Mouse (Mus musculus): ENCODE measurements at regions not wholly inside any gene's neighbourhood (a gene's known extent, or its start where the extent isn't known, plus 50 kb on each side); places are given as distances from the start of the nearest gene placed in this dataset.

DNA sequence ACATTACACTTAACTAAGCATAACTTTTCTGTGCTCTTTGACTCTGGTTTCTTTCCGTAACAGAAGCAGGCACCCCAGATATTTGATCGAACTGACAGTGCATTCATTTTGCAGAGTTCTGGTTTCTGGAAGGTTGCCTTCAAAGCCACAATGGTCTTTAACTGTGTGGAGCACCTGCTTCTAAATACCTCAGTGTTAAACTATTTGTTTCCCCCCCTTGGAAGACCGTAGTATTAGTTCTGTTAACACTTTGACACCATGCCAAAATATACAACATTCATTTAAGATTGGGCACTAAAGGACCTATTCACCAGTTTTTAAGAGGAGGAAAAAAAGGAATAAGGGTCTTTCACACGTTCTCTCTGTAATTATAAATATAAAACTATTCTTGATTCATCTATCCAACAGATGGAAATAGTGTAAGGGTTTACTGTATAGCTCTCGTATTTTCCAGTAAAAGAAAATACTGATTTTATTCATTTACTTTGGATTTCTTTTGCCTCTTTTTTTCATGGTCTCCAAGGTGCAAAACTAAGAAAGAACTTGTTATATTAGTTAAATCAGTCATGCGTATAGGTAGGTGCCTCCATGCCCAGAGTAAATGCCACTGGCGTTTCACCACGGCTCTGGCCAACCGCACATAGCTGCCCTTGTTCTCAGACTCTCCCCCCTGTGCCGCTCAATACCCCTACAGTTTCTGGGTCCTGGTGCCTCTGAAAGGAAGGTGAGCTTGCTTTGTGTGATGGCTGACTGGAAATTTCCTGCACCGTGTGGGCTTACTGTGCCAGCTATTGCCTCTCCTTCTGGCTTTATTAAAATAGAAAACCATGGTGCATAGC is 391.2 kb downstream of the Etnk1 start:
- DNase-seq, result no peak

DNA sequence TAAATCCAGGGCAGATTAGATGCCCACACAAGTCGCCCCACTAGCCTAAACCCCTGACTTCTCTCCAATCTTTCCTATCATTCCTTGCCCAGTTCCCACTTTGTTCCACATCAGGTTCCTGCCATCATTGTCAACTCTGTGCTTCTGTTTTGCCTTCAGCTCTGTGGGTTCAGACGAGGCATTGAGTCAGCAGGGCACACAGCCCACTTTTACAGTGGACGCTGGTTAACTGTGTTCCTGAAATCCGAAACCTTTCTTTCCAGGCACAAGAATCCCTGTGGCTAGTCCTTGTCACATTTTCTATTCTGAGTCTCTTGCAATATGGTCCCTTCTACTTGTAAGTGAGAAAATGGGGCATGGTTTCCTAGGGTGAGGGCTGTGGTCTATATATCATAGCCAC is 392.3 kb downstream of the Etnk1 start:
- DNase-seq, result no peak

DNA sequence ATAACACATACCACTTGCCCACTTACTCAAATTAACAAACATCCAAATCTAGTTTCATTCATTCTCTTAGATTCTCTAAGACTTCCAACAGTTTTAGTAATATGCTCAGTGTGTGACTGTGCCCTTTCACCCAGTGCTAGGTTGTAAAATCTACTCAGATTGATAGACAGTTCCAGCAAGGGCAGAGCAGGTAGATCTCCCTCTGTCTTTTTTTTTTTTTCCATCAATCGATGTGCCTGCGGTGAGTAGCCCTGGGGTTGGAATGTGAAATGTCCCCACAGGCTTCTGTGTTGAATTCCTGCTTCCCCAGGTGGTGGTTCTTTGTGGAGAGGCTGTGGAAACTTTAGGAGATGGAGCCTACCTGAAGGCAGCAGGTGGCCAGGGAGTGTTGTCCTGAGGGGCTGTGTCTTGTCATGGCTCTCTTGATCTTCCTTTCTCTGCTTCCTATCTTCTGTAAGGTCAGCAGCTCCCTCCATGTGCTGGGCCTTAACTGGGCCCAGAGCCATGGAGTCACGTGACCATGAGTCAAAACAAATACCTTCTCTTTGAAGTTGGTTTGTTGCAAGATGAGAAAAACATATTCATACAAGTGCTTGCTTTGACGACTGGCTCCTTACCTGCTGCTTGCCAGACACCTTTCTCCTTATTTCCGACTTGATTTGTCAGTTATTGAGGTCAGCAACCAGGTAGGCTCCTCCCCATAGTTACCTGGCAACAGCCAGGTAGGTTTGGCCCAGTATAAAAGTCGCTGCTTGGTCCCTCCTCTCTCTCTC is 394.5 kb downstream of the Etnk1 start:
- no peak for DNase-seq

DNA sequence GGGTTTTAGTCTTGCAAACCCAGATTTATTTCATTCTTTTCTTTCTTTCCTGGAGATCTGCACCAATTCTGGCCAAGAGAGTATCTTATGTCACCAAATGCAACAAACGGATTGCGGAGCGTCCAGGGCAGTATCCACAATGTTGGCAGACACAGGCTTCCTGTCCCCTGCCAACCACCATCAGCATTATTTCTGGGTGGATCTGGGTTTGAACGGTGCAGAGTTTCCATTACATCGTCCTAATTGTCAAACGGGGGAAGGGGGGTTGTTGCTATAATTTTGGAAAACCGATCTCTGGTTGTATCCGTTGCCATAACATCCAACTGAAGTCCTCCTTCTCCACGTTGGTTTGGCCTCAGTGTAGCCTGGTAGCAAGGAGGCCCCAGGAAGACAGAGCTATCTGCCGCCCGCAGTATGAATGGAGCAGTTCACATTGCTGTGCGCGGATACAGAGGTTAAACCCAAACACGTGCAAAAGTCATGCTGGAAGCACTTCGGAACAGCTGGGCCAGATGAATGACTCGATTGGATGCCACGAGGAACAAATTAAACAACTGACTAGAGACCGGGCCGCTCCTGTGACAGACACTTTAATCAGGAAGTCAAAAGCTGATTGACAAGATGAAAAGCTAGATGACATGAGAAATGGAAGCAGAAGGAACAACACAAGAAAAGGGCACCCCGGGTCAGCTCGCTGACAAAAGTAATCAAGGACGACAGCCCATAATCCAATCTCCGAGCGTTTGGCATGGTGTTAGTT is 404.5 kb downstream of the Etnk1 start:
- no peak for DNase-seq

DNA sequence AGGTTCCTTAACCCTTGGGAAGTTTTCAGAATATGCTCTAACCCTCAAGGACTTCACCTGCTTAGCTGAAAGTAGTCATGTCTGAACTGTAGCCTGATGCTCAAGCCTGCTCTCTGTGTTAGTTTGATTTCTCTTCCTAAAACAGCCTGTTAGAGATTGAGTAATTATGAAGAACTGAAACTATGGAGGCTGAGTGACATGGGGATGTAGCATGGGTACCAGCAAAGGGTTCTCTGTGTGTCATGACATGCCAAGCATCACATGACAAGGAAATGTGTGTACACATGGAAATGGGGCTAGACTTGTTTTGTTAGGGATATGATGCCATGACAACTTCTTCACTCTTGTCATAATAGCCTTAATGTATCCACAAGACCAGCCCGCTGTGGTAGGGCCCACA is 412.2 kb downstream of the Etnk1 start:
- no peak for DNase-seq

DNA sequence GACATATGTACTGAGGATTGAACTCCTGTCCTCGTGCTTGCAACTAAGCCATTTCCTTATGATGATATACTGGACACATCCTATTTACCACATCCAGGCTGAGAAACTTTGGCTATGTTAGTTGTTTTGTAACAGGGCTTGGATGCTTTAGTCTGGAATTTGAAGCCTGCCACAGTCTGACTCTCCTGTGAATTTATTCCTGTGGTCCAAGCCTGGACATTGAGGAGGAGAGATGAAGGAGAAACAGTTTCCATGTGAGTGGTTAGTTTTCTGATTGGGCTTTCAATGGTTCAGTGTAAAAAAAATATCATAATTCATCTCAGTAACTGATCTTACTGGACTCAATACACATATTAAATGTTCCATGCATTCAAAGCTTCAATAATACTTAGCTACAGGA is 422.6 kb downstream of the Etnk1 start:
- DNase-seq, result no peak

DNA sequence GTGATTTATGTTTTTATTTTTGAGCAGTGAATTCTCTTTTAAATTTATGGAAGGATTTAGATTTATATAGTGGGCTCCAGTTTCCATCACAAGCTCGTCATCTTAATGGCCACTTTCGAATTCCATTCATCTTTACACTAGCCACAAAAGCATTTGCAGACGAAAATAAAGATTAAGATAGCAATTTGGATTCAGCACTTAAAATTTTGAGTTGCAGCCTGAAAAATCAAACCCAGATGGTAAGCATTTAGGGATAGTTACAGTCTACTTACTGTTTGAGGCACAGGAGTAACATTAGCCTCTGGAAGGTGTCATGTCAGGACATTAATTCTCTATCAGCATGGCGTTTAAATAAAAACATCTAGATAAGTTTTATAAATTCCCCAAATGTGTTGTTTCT is 423.2 kb downstream of the Etnk1 start:
- no peak for DNase-seq

DNA sequence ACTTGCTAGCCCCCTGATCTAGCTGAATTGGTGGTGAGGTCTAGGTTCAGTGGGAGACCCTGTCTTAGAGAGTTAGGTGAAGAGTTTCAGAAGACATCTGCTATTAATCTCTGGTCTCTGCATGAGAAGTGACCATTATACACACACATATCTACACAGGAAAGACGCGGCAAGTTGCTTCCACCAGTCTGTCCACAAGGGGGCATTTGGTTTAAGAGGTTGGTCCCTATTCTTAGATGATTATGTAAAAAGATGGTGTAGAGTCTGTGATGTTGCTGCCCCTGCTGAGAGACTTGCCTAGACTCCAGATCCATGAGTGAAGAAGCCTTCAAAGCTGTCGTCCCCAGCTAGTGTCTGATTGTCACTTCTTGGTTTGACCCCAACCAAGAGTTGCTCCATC is 425.5 kb downstream of the Etnk1 start:
- DNase-seq, result peak in 1 of 2 experiments; percentile 12

DNA sequence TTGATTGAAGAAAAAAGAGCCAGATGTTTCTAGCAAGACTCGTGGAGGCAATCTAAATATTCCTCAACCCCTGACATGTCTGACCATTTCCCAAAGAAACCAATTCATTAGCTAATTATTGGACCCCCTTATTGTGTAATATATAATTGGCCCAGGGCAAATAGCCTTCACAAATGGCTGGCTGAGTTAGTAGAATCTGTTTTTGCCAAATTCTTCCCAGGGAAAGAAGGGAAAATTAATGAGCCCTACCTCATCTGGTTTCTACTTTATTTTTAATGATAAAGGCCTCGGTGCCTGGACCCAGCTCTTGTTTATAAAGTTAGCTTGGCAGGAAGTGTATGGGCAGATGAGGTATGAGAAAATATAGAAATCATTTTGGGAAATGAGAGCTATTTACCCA is 428.5 kb downstream of the Etnk1 start:
- no peak for DNase-seq

DNA sequence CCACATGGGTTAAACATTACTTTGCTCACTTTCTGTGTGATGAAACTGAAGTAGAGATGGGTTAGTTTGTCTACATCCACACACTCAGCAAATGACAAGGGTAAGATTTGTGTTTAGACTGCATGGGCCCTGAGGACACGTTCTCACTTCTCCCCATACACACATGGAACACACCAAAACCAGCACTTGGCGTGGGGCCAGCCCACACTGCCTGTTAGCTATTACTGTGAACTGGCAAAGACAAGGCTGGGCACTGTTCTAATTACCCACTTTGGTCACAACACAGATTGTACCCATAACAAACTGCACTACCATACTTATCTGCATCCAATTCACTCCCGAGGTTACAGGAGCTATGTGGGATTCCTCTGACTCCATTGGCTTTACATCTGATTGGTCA is 430.4 kb downstream of the Etnk1 start:
- DNase-seq, result peak in 1 of 2 experiments; percentile 15

DNA sequence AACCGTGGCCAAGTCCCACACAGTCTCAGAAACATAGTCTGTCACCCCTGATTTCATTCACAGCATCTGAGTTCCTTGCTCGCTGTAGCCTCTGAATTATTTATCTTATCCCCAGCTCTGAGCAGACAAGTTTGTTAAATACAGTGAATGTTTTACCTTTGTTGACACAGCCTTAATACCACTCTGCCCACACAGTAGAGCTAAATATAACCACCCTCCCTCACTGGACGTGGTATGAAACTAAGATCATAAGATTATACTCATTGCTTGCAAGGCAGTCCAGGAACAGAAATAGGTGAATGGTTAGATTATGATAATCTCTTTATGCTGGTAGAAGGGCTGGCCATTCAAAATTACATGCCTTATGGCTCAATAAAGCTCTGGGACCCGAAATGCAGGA is 431.9 kb downstream of the Etnk1 start:
- DNase-seq, result no peak

DNA sequence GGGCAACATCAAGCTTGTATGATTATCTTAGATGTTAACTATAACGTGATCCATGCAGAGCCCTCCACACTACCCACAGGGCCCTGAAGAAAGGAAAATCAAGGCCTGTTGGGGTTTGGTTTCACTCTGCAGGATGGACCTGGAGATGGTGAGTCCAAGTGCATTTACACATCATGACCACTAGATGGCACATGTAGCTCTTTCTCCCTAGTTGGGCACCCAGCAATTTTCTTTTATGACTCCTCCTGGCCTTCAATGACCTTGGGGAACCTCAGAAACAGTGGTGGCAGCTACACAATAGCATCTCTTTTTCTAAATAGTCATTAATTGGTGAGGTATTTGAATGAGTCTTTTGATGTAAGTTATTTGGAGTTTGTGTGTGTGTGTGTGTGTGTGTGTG is 442.1 kb downstream of the Etnk1 start:
- DNase-seq, result peak in 1 of 2 experiments; percentile 10

DNA sequence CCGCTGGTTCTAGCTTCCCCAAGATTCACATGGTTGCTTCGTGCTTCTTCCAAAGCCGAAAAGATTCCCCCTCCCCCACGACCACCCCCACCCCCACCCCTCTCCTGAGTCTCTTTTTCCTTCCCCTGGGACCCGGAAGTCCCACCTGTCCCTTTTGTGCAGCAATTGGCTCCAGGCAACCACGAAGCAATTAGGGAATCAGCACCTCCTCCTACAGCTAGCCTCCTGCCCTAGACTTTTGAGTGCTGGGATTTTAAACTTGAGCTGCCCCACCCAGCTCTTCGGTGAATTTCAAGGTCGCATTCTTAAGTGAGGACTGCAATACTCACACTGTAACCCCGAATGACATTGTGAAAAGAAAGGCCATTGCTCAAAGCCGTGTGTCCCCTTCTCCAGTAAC is 445.9 kb downstream of the Etnk1 start:
- no peak for DNase-seq

DNA sequence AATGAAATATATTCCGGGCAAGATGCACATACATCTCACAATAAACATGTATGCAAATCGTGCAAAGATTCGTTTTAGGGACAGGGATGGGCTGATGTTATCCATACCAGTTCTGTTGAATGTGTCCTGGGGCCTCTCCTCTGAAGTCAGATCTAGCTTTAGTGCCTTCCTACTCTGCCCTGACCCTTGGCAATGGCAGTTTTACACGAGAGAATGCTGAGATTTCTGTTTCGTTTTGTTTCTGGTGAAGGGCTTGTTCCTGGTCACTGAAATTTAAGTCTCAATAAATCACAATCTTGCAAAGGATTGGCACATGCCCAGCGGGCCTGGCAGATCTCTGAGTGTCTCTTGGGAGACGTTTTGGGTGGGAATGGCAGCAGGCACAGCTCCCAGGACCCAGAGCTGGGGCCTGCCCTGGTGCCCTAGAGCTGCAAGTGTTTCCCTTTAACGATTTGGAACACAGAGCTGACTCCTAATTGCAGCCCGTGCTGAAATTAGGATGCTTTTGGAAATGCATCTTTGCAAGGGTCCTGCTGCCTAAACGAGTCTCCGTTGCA is 447.5 kb downstream of the Etnk1 start:
- no peak for DNase-seq

DNA sequence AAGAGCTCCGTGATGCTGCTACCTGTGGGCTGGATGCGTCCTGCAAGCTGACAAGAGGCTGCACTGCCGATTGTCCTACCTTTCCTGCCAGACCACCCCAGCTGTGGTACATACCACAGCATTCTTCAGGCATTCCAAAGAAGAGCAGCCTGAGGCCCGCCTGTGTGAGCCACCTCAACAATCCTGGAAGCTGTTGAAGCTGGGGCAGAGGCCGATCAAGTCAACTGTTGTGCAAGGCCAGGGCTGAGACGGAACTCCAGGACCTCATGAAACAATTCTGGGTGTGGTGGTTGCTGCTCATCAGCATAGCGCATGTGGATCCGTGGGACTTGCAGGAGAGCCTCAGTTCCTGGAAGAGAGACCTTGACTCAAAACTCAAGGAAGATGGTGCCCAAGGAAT is 448.3 kb downstream of the Etnk1 start:
- DNase-seq, result no peak

DNA sequence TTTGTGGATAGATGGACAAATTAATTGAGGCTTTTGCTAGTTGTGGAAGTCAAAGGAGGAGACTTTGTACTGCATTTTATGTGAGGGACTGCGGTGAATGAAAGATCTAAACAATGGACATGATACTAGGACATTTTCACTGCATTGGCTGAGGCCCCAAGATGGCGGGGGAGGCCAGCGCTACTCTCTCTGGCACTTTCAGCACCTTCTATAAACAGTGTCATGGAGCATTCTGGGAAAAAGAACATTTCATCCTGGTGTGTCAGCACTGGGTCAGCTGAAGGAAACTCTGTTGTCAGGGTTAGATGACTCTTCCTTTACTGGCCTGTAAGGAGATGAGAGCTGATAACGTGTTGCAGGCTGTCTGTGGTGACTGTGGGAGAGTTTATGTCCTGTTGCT is 449.4 kb downstream of the Etnk1 start:
- no peak for DNase-seq

DNA sequence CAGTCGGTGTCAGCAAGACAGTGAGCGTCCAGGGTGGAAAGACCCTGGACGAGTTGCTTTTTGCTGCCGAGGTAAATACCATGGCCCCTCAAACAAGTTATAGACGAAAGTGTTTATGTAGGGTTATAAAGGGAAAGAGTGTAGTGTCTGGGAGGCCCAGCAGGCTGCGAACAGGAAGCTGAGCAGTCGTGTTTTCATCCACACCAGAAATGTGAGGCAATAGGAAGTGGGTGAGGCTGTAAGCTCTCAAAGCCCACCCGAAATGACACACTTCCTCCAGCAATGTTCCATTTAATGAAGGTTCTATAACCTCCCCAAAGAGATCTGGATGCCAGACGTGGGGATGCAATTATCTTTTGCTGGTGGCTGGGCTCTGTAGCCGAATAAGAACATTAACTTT is 451.5 kb downstream of the Etnk1 start:
- DNase-seq, result no peak

DNA sequence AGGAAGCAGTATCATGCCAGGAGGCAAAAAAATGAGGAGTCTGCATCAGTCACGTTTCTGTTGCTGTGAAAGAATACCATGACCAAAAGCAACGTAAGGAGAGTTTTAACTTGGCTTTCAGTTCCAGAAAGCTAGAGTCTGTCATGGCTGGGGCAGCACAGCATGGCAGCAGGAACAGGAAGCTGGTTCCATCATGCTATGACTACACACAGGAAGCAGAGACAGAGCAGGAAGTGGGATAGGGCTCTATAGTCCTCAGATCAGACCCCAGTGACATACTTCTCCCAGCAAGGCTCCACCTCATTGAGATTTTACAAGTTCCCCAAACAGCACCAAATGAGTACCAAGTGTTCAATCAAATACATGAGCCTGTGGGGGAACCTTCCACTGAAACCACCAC is 453.6 kb downstream of the Etnk1 start:
- DNase-seq, result no peak

DNA sequence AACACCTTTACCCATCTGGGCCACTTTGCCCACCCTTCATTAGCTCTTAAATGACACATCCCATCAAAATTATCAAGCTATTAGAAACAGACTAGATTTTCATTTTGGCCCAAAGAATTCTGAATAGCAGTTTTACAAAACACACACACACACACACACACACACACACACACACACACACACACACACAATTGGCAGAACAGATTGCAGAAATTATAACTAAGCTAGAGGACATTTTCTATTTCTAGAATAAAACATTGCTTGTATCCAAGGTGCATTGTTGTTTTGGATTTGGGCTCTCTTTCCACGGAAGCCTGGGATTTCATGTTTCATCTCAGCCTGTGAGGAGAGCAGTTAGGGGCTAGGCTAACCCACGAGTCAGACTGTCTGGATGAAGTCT is 455.1 kb downstream of the Etnk1 start:
- no peak for DNase-seq

DNA sequence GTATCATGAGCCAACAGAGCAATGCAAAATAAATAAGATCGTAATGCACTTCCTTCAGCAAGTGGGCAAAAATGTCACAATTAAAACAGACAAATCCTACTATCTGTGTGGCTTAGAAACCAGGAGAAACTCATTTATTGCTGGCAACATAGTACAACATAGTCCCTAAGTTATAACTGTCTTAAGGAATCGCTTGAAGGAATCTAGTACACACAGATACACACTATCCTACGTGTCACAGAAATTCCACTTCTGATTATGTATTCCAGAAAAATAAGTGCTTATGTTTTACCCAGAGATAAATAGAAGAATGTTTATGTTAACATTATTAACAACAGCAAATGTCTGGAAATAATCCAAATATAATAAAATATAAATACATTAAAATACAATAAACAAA is 457.9 kb downstream of the Etnk1 start:
- no peak for DNase-seq

DNA sequence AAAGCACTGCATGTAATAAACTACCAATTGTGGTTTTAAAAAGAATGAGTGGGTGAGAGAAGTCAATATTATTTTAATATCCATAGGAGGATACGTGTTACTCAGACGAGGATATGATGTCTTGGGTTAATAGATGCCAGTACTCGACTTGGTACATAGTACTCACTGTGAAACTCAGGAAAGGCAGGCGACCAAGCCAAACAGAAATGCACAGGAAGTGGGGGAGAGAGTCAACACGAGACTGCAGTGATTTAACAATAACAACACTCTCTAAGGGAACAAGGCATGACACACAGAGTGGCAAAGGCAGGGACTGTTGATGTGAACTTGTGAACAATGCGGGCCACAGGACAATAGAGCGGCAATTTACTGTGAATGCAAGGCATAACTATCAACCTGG is 464.6 kb downstream of the Etnk1 start:
- no peak for DNase-seq

DNA sequence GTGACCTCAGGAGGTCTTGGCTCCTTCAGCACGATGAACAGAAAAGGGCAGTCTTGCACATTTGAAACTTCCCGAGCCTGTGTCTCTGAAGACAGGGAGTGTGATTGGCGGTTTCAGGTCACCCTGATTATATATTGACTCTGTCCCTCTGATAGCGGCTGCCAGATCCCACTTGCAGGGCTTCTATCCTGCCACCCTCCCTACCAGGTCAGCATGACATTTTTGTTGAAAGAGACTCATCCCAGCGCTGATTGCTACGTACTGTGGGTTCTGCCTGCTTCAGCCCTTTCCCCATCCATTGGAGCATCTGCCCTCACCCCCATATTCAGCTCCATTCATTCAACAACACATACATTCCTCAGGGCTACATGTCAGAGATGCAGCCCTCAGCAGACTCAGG is 466.7 kb downstream of the Etnk1 start:
- no peak for DNase-seq

DNA sequence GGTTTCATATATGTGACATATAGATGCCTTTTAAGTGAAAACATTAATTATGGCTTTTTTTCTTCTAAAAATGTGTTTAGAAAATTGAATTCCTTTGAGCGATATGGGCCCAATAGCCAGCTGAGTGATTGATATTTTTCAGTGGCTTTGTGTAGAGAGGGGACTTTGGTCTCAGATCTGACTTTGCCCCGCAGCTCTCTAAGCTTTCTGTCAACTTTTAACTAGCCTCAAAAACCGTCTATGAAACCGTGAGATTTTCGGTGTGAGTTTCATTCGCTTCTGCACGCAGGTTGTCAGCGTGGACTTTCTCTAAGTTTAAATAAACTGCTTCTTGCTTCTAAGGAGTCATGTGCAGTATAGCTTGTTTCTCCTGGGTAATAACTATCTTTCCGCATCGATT is 467.3 kb downstream of the Etnk1 start:
- peak in 1 of 2 experiments; percentile 21 for DNase-seq
